ENCODE assay signal across 8 mouse cellular contexts in the genomic region with DNA sequence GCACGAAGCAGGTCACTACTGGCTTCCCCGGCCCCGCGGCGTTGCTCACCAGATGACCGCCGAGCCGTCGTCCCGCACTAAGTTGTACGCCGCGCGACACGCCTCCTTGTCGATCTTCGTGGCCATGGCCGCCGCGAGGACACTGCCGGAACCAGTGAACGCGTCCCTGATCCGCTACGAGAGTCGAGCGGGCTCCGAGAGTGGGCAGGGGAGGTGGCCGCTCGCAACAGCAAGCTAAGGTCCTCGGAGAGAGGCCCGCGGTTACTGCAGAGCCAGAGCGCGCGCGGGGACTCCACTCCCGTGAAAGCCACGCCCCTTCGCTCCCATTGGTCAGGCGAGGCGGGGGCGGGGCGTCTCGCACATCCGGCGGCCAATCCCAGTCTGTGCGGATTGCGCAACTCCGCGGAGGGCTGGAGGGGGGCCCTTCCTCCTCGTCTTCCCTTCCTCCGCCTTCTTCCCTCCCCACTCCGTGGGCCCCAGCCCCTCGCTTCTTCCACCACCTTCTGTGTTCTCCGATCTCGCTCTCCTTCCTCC. TPM values are rescaled to one million over a fixed set of nuclear protein-coding genes. Genes with fewer than 3 reads are reported as not detected.
DNase-seq lines count a peak whose midpoint lies in the region; ATAC-seq lines count a peak whose summit lies in the region.

Gene Cotl1 (minus strand): TSS at position 270 of the 534 bp plus-strand sequence.

- peak within 1 kb of the TSS; percentile 88 for H3K4me2 ChIP-seq in intestine, embryonic 14.5 days (ENCODE audit: low read length)

- intact Hi-C loops in left cerebral cortex, postnatal 14 days (cut with DNase I) = loop anchor here (5.0 kb wide), 1 partner anchor 153 kb away; no protein-coding TSS in a partner anchor

- DNase-seq in adrenal gland, adult (ENCODE audit: inconsistent age in 2 of 2, low spot score in 1 of 2) = peak; percentile 98 to 99
- DNase-seq in embryo, embryonic 10.5 days (ENCODE audit: low spot score) = peak; percentile 98
- peak; percentile 96 for DNase-seq in gastrocnemius, postnatal 25 days
- DNase-seq in intestine, embryonic 14.5 days (ENCODE audit: low spot score) = peak; percentile 97
- DNase-seq in left cerebral cortex, postnatal 14 days (ENCODE audit: low spot score in 2 of 2) = peak; percentile 98
- DNase-seq in mesoderm, embryonic 11.5 days (ENCODE audit: low read depth, low spot score) = peak; percentile 96
- peak; percentile 96 for DNase-seq in right cerebral cortex, postnatal 36 days (ENCODE audit: low spot score in 2 of 2)
- peak; percentile 95 for DNase-seq in yolk sac, embryonic 10.5 days (ENCODE audit: low spot score)

- under 1% methylated on average over 57 of the region's 57 CpGs for WGBS in intestine, embryonic 14.5 days

- peak within 1 kb of the TSS; percentile 87 for H3K27ac ChIP-seq in intestine, embryonic 14.5 days (ENCODE audit: low read depth)

- H3K9me3 ChIP-seq in intestine, embryonic 14.5 days (ENCODE audit: control insufficient read depth, low read length) = no peaks in the 10 kb centered on the region

- H3K4me3 ChIP-seq in intestine, embryonic 14.5 days (ENCODE audit: low read depth, low read length) = peak within 1 kb of the TSS; percentile 75

- H3K27me3 ChIP-seq in intestine, embryonic 14.5 days (replicated peaks; ENCODE audit: control insufficient read depth, insufficient read depth, low read length) = no peaks in the 10 kb centered on the region

- peak; percentile 88 for ATAC-seq in intestine, embryonic 14.5 days (replicated peaks; ENCODE audit: low FRiP score, low TSS enrichment, low read depth)

- peaks cover 37% of the 10 kb centered on the region for H3K4me1 ChIP-seq in intestine, embryonic 14.5 days (replicated peaks; ENCODE audit: control insufficient read depth, insufficient read depth, low read length)

- no peaks in the 10 kb centered on the region for H3K36me3 ChIP-seq in intestine, embryonic 14.5 days (ENCODE audit: control insufficient read depth, insufficient read depth, low read length)

- peak within 1 kb of the TSS; percentile 75 for H3K9ac ChIP-seq in intestine, embryonic 14.5 days (ENCODE audit: low read length)

RNA-seq across cellular contexts. Expression of gene Cotl1, which starts in this region (rescaled TPM):
- 10 to 100 TPM in 1 of 2 experiments, 1 to 10 TPM in 1; 6.5 to 11.3 TPM for total RNA-seq in gastrocnemius, postnatal 25 days (2021)
- polyA plus RNA-seq in intestine, embryonic 14.5 days (2014; fragmentation: Nextera tagmentation; extraction: Ambion mirVana) = 410 and 468 TPM in 2 replicates
- total RNA-seq in left cerebral cortex, postnatal 14 days (2021) = 10 to 100 TPM; 65.0 to 67.4 TPM

Comparison
In these comparisons a context has a peak if more than half of its experiments do, and no peak if none do; other contexts are left out.
1. Peak in every context shown above with its lines: DNase-seq, ATAC-seq, H3K4me3 ChIP-seq and H3K27ac ChIP-seq.
2. RNA of gene Cotl1 (total RNA-seq): 65.0 to 67.4 TPM in left cerebral cortex, postnatal 14 days; 6.5 to 11.3 TPM in gastrocnemius, postnatal 25 days; every median in the first group is over 4 times any median in the second.